Mouse (Mus musculus) c-Kit-positive CD71-negative TER-119-negative erythroid progenitor cells, embryonic 14.5 days (primary cell): ENCODE measurements around the gene Clec4a3.
"Not testable (repeated sequence)": the region's sequence is repeated elsewhere in the genome, so short reads cannot be mapped to it uniquely, and the experiment has no call there.

ENCODE experiments used
- DNase-seq: peaks from one replicate; pipeline ENCODE4 v3.0.0-alpha.2; 2013; ENCODE audit warnings: low read depth

The Clec4a3 gene

GRCm38 (mm10) chr6:122952401-122952800, at the start of gene Clec4a3:
Gene Clec4a3 (plus strand): TSS chr6:122952515.
- no peak for DNase-seq

- no peak for DNase-seq
Observed at GRCm38 (mm10) chr6:122919922-122920321, 32.4 kb upstream of the Clec4a3 start.

GRCm38 (mm10) chr6:122921451-122921850, 30.9 kb upstream of the Clec4a3 start, which contains the start of gene Clec4a1:
Gene Clec4a1 (plus strand): TSS chr6:122921848.
- DNase-seq, result peak; percentile 26

- DNase-seq, result no peak
Observed at GRCm38 (mm10) chr6:122934845-122935244, 17.5 kb upstream of the Clec4a3 start.

- no peak for DNase-seq
Observed at GRCm38 (mm10) chr6:122939618-122940017, 12.7 kb upstream of the Clec4a3 start.

GRCm38 (mm10) chr6:122946760-122947159, 5.6 kb upstream of the Clec4a3 start:
- no peak for DNase-seq

- no peak for DNase-seq
Observed at GRCm38 (mm10) chr6:122964562-122964961, 12.2 kb downstream of the Clec4a3 start.

GRCm38 (mm10) chr6:122969048-122969447, 16.7 kb downstream of the Clec4a3 start:
- DNase-seq, result no peak

- no peak for DNase-seq
Observed at GRCm38 (mm10) chr6:122989876-122990437, 37.6 kb downstream of the Clec4a3 start, which contains the start of gene Clec4a4. Gene Clec4a4 (plus strand): TSS chr6:122990367.

- not testable (repeated sequence) for DNase-seq
Observed at GRCm38 (mm10) chr6:123004696-123005095, 52.4 kb downstream of the Clec4a3 start.

- DNase-seq, result no peak
Observed at GRCm38 (mm10) chr6:123005591-123005990, 53.3 kb downstream of the Clec4a3 start.
